Mouse (Mus musculus): ENCODE measurements around the gene 1700001P01Rik.

- TF ChIP-seq GATA1 (IDR thresholded peaks at IDR 0.05; ENCODE audit: borderline replicate concordance, low read length) = no peak
- no peak for TF ChIP-seq FLI1 (IDR thresholded peaks at IDR 0.05; ENCODE audit: low read length)
Observed at GRCm38 (mm10) chr11:97761638-97762037, 14.1 kb downstream of the 1700001P01Rik start.
